Mouse (Mus musculus) midbrain, embryonic 16.5 days (tissue): ENCODE results near the gene 4922502D21Rik. TPM values are rescaled to one million over a fixed set of nuclear protein-coding genes. Genes with fewer than 3 reads are reported as not detected.
"Not testable (repeated sequence)": the region's sequence is repeated elsewhere in the genome, so short reads cannot be mapped to it uniquely, and the experiment has no call there.

Experiments
- ATAC-seq: fragments of 200-750 bp; cut with Nextera tagmentation; 2 replicates; pipeline ENCODE4 v1.8.0; 2017; ENCODE audit warnings: moderate TSS enrichment
- H3K27ac ChIP-seq: fragments of 300-500 bp; sonication (generic); 2 replicates; pipeline ENCODE4 v1.5.1; 2014; ENCODE audit warnings: mild to moderate bottlenecking, low read length, mixed read lengths
- H3K27me3 ChIP-seq: fragments of 300-500 bp; sonication (generic); 2 replicates; pipeline ENCODE4 v1.6.1; 2014; ENCODE audit warnings: low read depth, low read length, mixed read lengths; ENCODE audit not compliant: control insufficient read depth, insufficient read depth
- H3K36me3 ChIP-seq: fragments of 300-500 bp; sonication (generic); 2 replicates; pipeline ENCODE4 v1.6.1; 2014; ENCODE audit warnings: mild to moderate bottlenecking, low read length, moderate library complexity, mixed read lengths; ENCODE audit not compliant: control insufficient read depth, insufficient read depth
- H3K4me1 ChIP-seq: fragments of 300-500 bp; sonication (generic); 2 replicates; pipeline ENCODE4 v1.6.1; 2014; ENCODE audit warnings: mild to moderate bottlenecking, low read length, mixed read lengths; ENCODE audit not compliant: control insufficient read depth, insufficient read depth
- H3K4me2 ChIP-seq: fragments of 300-500 bp; sonication (generic); 2 replicates; pipeline ENCODE4 v1.6.1; 2014; ENCODE audit warnings: mild to moderate bottlenecking, low read length, mixed read lengths
- H3K4me3 ChIP-seq: fragments of 300-500 bp; sonication (generic); 2 replicates; pipeline ENCODE4 v1.5.1; 2014; ENCODE audit warnings: low read depth, mild to moderate bottlenecking, low read length, moderate library complexity, mixed read lengths
- H3K9ac ChIP-seq: fragments of 300-500 bp; sonication (generic); 2 replicates; pipeline ENCODE4 v1.6.1; 2014; ENCODE audit warnings: low read depth, low read length, mixed read lengths
- H3K9me3 ChIP-seq: fragments of 300-500 bp; sonication (generic); replicated peaks from 2 replicates; pipeline ENCODE4 v1.6.1; 2014; ENCODE audit warnings: mild to moderate bottlenecking, low read length, mixed read lengths; ENCODE audit not compliant: control insufficient read depth, poor library complexity, severe bottlenecking
- WGBS: fragments of 180-500 bp; shearing (Covaris S2); extraction: QIAGEN DNeasy Blood & Tissue Kit; methylation state at CpG from one replicate; pipeline ENCODE4 v1.1.7; 2014; 5-methylcytosine and 5-hydroxymethylcytosine counted together
- polyA plus RNA-seq: library from polyadenylated mRNA; unstranded; fragments of >200 nt; fragmentation: Nextera tagmentation; extraction: Ambion mirVana; gene quantifications from 2 replicates; pipeline ENCODE4 v1.2.1, GENCODE M21; 2015

Gene 4922502D21Rik
- polyA plus RNA-seq, 1 experiment from 2014 or later: not detected

GRCm38 (mm10) chr6:129351091-129351490, 19.5 kb upstream of the 4922502D21Rik start:
- no peak overlapping the region for H3K27ac ChIP-seq
- WGBS: 88% methylated on average over 3 of the region's 3 CpGs
- no peak for ATAC-seq
- H3K4me3 ChIP-seq: no peak overlapping the region
- no peaks in the 10 kb centered on the region for H3K27me3 ChIP-seq
- no peaks in the 10 kb centered on the region for H3K36me3 ChIP-seq
- H3K4me1 ChIP-seq: no peaks in the 10 kb centered on the region
- no peak overlapping the region for H3K4me2 ChIP-seq
- H3K9ac ChIP-seq: no peak overlapping the region
- H3K9me3 ChIP-seq: no peaks in the 10 kb centered on the region

- WGBS: 57% methylated on average over 4 of the region's 4 CpGs
- no peak overlapping the region for H3K4me2 ChIP-seq
- ATAC-seq: no peak
- H3K4me3 ChIP-seq: no peak overlapping the region
- no peaks in the 10 kb centered on the region for H3K4me1 ChIP-seq
- H3K36me3 ChIP-seq: no peaks in the 10 kb centered on the region
- H3K9me3 ChIP-seq: no peaks in the 10 kb centered on the region
- H3K27ac ChIP-seq: no peak overlapping the region
- no peak overlapping the region for H3K9ac ChIP-seq
- no peaks in the 10 kb centered on the region for H3K27me3 ChIP-seq
Measured at GRCm38 (mm10) chr6:129349524-129350352, 18.1 kb upstream of the 4922502D21Rik start.

GRCm38 (mm10) chr6:129344408-129344807, 12.8 kb upstream of the 4922502D21Rik start:
- H3K27ac ChIP-seq: no peak overlapping the region
- H3K9me3 ChIP-seq: no peaks in the 10 kb centered on the region
- no peaks in the 10 kb centered on the region for H3K36me3 ChIP-seq
- 70% methylated on average over 3 of the region's 3 CpGs for WGBS
- ATAC-seq: no peak
- no peak overlapping the region for H3K4me3 ChIP-seq
- no peak overlapping the region for H3K9ac ChIP-seq
- no peaks in the 10 kb centered on the region for H3K27me3 ChIP-seq
- no peak overlapping the region for H3K4me2 ChIP-seq
- H3K4me1 ChIP-seq: no peaks in the 10 kb centered on the region

- not testable (repeated sequence) for H3K9me3 ChIP-seq, H3K27ac ChIP-seq, H3K27me3 ChIP-seq, H3K4me2 ChIP-seq, H3K9ac ChIP-seq, H3K36me3 ChIP-seq, H3K4me3 ChIP-seq, ATAC-seq, H3K4me1 ChIP-seq
- WGBS: 80% methylated on average over 4 of the region's 4 CpGs
Measured at GRCm38 (mm10) chr6:129342391-129342790, 10.8 kb upstream of the 4922502D21Rik start, which contains the start of gene Clec12a. Clec12a (plus strand) TSS chr6:129342691.

- no peaks in the 10 kb centered on the region for H3K9me3 ChIP-seq
- no peaks in the 10 kb centered on the region for H3K36me3 ChIP-seq
- ATAC-seq: no peak
- 85% methylated on average over 1 of the region's 1 CpGs for WGBS
- H3K4me2 ChIP-seq: no peak overlapping the region
- H3K4me1 ChIP-seq: peaks cover 3% of the 10 kb centered on the region; the same call in 1 of the 2 replicates
- H3K27me3 ChIP-seq: no peaks in the 10 kb centered on the region
- no peak overlapping the region for H3K4me3 ChIP-seq
- no peak overlapping the region for H3K27ac ChIP-seq
- H3K9ac ChIP-seq: no peak overlapping the region
Measured at GRCm38 (mm10) chr6:129337751-129338150, 6.2 kb upstream of the 4922502D21Rik start.

- Histone ChIP-seq H3K27me3 (no peaks in the 10 kb centered on the region), H3K4me2 (peak overlapping the region; percentile 38), H3K9me3 (no peaks in the 10 kb centered on the region), H3K36me3 (no peaks in the 10 kb centered on the region), H3K9ac (peak overlapping the region; percentile 20; the same call in 1 of the 2 replicates), H3K27ac (peak overlapping the region; percentile 26; the same call in 1 of the 2 replicates), H3K4me1 (peaks cover 3% of the 10 kb centered on the region; the same call in 1 of the 2 replicates), H3K4me3 (no peak overlapping the region; the same call in 1 of the 2 replicates)
- WGBS: 16% methylated on average over 11 of the region's 11 CpGs
- peak; percentile 95 for ATAC-seq
Measured at GRCm38 (mm10) chr6:129333674-129334078, 2.1 kb upstream of the 4922502D21Rik start.

- no peak overlapping the region for H3K4me2 ChIP-seq
Measured at GRCm38 (mm10) chr6:129326568-129327150, 4.9 kb downstream of the 4922502D21Rik start.

GRCm38 (mm10) chr6:129326016-129326415, 5.6 kb downstream of the 4922502D21Rik start:
- Histone ChIP-seq H3K27ac (no peak overlapping the region), H3K36me3 (no peaks in the 10 kb centered on the region), H3K4me1 (no peaks in the 10 kb centered on the region), H3K9me3 (no peaks in the 10 kb centered on the region), H3K4me2 (no peak overlapping the region), H3K9ac (no peak overlapping the region), H3K27me3 (no peaks in the 10 kb centered on the region), H3K4me3 (no peak overlapping the region)
- WGBS: 77% methylated on average over 1 of the region's 1 CpGs
- ATAC-seq: no peak

More at GRCm38 (mm10) chr6:129326568-129327150, 4.9 kb downstream of the 4922502D21Rik start:
- no peaks in the 10 kb centered on the region for H3K36me3 ChIP-seq
- H3K4me1 ChIP-seq: no peaks in the 10 kb centered on the region
- H3K4me3 ChIP-seq: no peak overlapping the region
- H3K9ac ChIP-seq: no peak overlapping the region
- H3K9me3 ChIP-seq: no peaks in the 10 kb centered on the region
- ATAC-seq: no peak
- H3K27me3 ChIP-seq: no peaks in the 10 kb centered on the region
- WGBS: 79% methylated on average over 13 of the region's 13 CpGs
- H3K27ac ChIP-seq: no peak overlapping the region

- no peak overlapping the region for H3K4me3 ChIP-seq
- no peak overlapping the region for H3K27ac ChIP-seq
- no peaks in the 10 kb centered on the region for H3K27me3 ChIP-seq
- H3K9me3 ChIP-seq: no peaks in the 10 kb centered on the region
- no peak overlapping the region for H3K4me2 ChIP-seq
- H3K36me3 ChIP-seq: no peaks in the 10 kb centered on the region
- H3K9ac ChIP-seq: no peak overlapping the region
- WGBS: 81% methylated on average over 4 of the region's 4 CpGs
- no peak for ATAC-seq
- no peaks in the 10 kb centered on the region for H3K4me1 ChIP-seq
Measured at GRCm38 (mm10) chr6:129319331-129319730, 12.3 kb downstream of the 4922502D21Rik start.
